Mouse (Mus musculus): Measurements from ENCODE around the gene Slc10a2. TPM values are rescaled to one million over a fixed set of nuclear protein-coding genes. Genes with fewer than 3 reads are reported as not detected.
"Not testable (repeated sequence)": the region's sequence is repeated elsewhere in the genome, so short reads cannot be mapped to it uniquely, and the experiment has no call there.

Slc10a2 gene
- total and polyA plus RNA-seq, 3 experiments: not detected

GRCm38 (mm10) chr8:5106855-5107254 is 1.7 kb upstream of the Slc10a2 start:
- no peak overlapping the region for H3K4me3 ChIP-seq (ENCODE audit: control insufficient read depth in 1 of 2, insufficient read depth in 1 of 2, low read depth in 2 of 2, low read length in 2 of 2)
- H3K79me2 ChIP-seq (ENCODE audit: control insufficient read depth, insufficient read depth, low read length, poor library complexity): no peaks in the 10 kb centered on the region
- no peaks in the 10 kb centered on the region for H3K27me3 ChIP-seq (ENCODE audit: control insufficient read depth in 1 of 2, insufficient read depth in 2 of 2, low read length in 2 of 2)
- H3K27ac ChIP-seq (ENCODE audit: control insufficient read depth, low read depth, low read length): no peak overlapping the region
- no peak for DNase-seq (ENCODE audit: low read depth, low spot score)
- no peaks in the 10 kb centered on the region for H3K4me1 ChIP-seq (ENCODE audit: control insufficient read depth in 1 of 2, insufficient read depth in 2 of 2, low read length in 2 of 2)
- H3K9ac ChIP-seq (ENCODE audit: control insufficient read depth, low read depth, low read length, poor library complexity, severe bottlenecking): no peak overlapping the region
- no peaks in the 10 kb centered on the region for H3K36me3 ChIP-seq (ENCODE audit: control insufficient read depth in 1 of 2, insufficient read depth in 2 of 2, low read length in 2 of 2)
- H3K9me3 ChIP-seq (replicated peaks; ENCODE audit: insufficient read depth, low read length): no peaks in the 10 kb centered on the region
- TF ChIP-seq ZC3H11A (IDR thresholded peaks at IDR 0.05; ENCODE audit: low read depth, low read length): no peak
- no peak for TF ChIP-seq UBTF (IDR thresholded peaks at IDR 0.05; ENCODE audit: borderline replicate concordance, insufficient read depth, low read depth, low read length)
- TF ChIP-seq SMC3 (IDR thresholded peaks at IDR 0.05; ENCODE audit: low read depth, low read length): no peak
- TF ChIP-seq MAX (IDR thresholded peaks at IDR 0.05; ENCODE audit: low read length): no peak
- TF ChIP-seq SIN3A (IDR thresholded peaks at IDR 0.05; ENCODE audit: low read length): no peak
- TF ChIP-seq CHD1 (IDR thresholded peaks at IDR 0.05; ENCODE audit: low read depth, low read length): no peak
- TF ChIP-seq MYB (IDR thresholded peaks at IDR 0.05; ENCODE audit: low read depth, low read length): no peak
- TF ChIP-seq MAFK (IDR thresholded peaks at IDR 0.05; ENCODE audit: borderline replicate concordance, low read depth, low read length): no peak
- no peak for TF ChIP-seq TBP (IDR thresholded peaks at IDR 0.05; ENCODE audit: low read depth, low read length)
- no peak for TF ChIP-seq USF2 (IDR thresholded peaks at IDR 0.05; ENCODE audit: borderline replicate concordance in 1 of 2, insufficient read depth in 1 of 2, low read depth in 1 of 2, low read length in 2 of 2)
- no peak for TF ChIP-seq USF1 (IDR thresholded peaks at IDR 0.05; ENCODE audit: low read depth, low read length)

DNA sequence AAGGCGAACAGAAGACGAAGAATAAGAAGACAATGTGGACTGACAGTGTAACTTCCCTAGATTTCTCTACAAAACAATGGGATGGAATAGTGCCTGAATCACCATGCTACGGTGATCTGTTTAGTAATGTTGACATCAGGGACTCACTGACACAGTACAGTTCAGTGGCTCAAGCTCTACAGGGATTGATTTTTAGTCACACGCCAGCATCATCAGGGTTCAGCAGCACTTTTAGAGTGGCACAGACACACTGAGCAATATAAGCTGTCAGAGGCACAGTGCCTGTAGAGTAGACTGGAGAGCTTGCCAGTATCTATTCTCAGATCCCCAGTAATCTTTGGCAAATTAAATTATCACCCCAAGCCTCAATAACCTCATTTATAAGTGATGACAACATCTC is 9.8 kb downstream of the Slc10a2 start:
- Histone ChIP-seq H3K9me3 (replicated peaks; ENCODE audit: insufficient read depth, low read length) (no peaks in the 10 kb centered on the region), H3K9ac (ENCODE audit: control insufficient read depth, low read depth, low read length, poor library complexity, severe bottlenecking) (no peak overlapping the region)
- TF ChIP-seq POLR2A (IDR thresholded peaks at IDR 0.05; ENCODE audit: control insufficient read depth in 1 of 2, insufficient read depth in 1 of 2, low read depth in 1 of 2, low read length in 2 of 2, poor library complexity in 1 of 2): no peak

GRCm38 (mm10) chr8:5093991-5094390 is 11.2 kb downstream of the Slc10a2 start:
- DNase-seq (ENCODE audit: low read depth, low spot score); H3K27ac ChIP-seq (ENCODE audit: control insufficient read depth, low read depth, low read length); H3K79me2 ChIP-seq (ENCODE audit: control insufficient read depth, insufficient read depth, low read length, poor library complexity); H3K9ac ChIP-seq (ENCODE audit: control insufficient read depth, low read depth, low read length, poor library complexity, severe bottlenecking); H3K9me3 ChIP-seq (replicated peaks; ENCODE audit: insufficient read depth, low read length); H3K27me3 ChIP-seq (ENCODE audit: control insufficient read depth in 1 of 2, insufficient read depth in 2 of 2, low read length in 2 of 2); H3K4me1 ChIP-seq (ENCODE audit: control insufficient read depth in 1 of 2, insufficient read depth in 2 of 2, low read length in 2 of 2); H3K36me3 ChIP-seq (ENCODE audit: control insufficient read depth in 1 of 2, insufficient read depth in 2 of 2, low read length in 2 of 2); H3K4me3 ChIP-seq (ENCODE audit: control insufficient read depth in 1 of 2, insufficient read depth in 1 of 2, low read depth in 2 of 2, low read length in 2 of 2): not testable (repeated sequence)

More for the DNA sequence above, 9.8 kb downstream of the Slc10a2 start:
- Histone ChIP-seq H3K27me3 (ENCODE audit: control insufficient read depth in 1 of 2, insufficient read depth in 2 of 2, low read length in 2 of 2) (no peaks in the 10 kb centered on the region), H3K4me3 (ENCODE audit: control insufficient read depth in 1 of 2, insufficient read depth in 1 of 2, low read depth in 2 of 2, low read length in 2 of 2) (no peak overlapping the region), H3K79me2 (ENCODE audit: control insufficient read depth, insufficient read depth, low read length, poor library complexity) (no peaks in the 10 kb centered on the region), H3K4me1 (ENCODE audit: control insufficient read depth in 1 of 2, insufficient read depth in 2 of 2, low read length in 2 of 2) (no peaks in the 10 kb centered on the region), H3K36me3 (ENCODE audit: control insufficient read depth in 1 of 2, insufficient read depth in 2 of 2, low read length in 2 of 2) (no peaks in the 10 kb centered on the region), H3K27ac (ENCODE audit: control insufficient read depth, low read depth, low read length) (no peak overlapping the region)
- no peak for DNase-seq (ENCODE audit: low read depth, low spot score)

Measured in MEL (cell line).